8 mouse cellular contexts compared by ENCODE assay signal in genomic region chr17:7169627-7170303, GRCm38 (mm10). TPM values are rescaled to one million over a fixed set of nuclear protein-coding genes. Genes with fewer than 3 reads are reported as not detected.
DNase-seq lines count a peak whose midpoint lies in the region; ATAC-seq lines count a peak whose summit lies in the region.

Gene Rps6ka2 (plus strand): TSS chr17:7170115.

- H3K4me1 ChIP-seq in hindbrain, embryonic 14.5 days (replicated peaks; ENCODE audit: control insufficient read depth, insufficient read depth, low read length), result peaks cover 17% of the 10 kb centered on the region

- peak within 1 kb of the TSS; percentile 80 for H3K4me2 ChIP-seq in hindbrain, embryonic 14.5 days (replicated peaks)

- no peaks in the 10 kb centered on the region for H3K36me3 ChIP-seq in hindbrain, embryonic 14.5 days (replicated peaks; ENCODE audit: control insufficient read depth, insufficient read depth)

- H3K9me3 ChIP-seq in hindbrain, embryonic 14.5 days (ENCODE audit: control insufficient read depth, low read length), result no peaks in the 10 kb centered on the region

- peak within 1 kb of the TSS; percentile 79 for H3K9ac ChIP-seq in hindbrain, embryonic 14.5 days

- peak; percentile 99 for ATAC-seq in hindbrain, embryonic 14.5 days (ENCODE audit: low FRiP score)

- peak within 1 kb of the TSS; percentile 94 for H3K27ac ChIP-seq in hindbrain, embryonic 14.5 days

- peak within 1 kb of the TSS; percentile 80 for H3K4me3 ChIP-seq in hindbrain, embryonic 14.5 days (replicated peaks; ENCODE audit: low read length)

- under 1% methylated on average over 48 of the region's 56 CpGs for WGBS in hindbrain, embryonic 14.5 days

- DNase-seq in R1 (ENCODE audit: low read depth, low spot score), result peak; percentile 99
- DNase-seq in cerebellum, postnatal 25 days, result peak; percentile 96 to 97
- DNase-seq in frontal cortex, postnatal 25 days (ENCODE audit: low spot score in 2 of 2), result peak; percentile 82 to 92
- peak; percentile 94 for DNase-seq in hindbrain, embryonic 14.5 days (ENCODE audit: low spot score)
- peak; percentile 95 to 96 for DNase-seq in layer of hippocampus, postnatal 36 days
- DNase-seq in lung, postnatal 36 days, result peak; percentile 98
- DNase-seq in retina, postnatal 1 day, result peak; percentile 100
- DNase-seq in urinary bladder, adult 18-20 months (ENCODE audit: low spot score in 2 of 2), result peak; percentile 87 to 94

- H3K27me3 ChIP-seq in hindbrain, embryonic 14.5 days (ENCODE audit: control insufficient read depth, insufficient read depth, low read length), result no peaks in the 10 kb centered on the region

RNA-seq across cellular contexts. Expression of gene Rps6ka2, which starts in this region (rescaled TPM):
- 24.4 and 25.7 TPM in 2 replicates for polyA plus RNA-seq in hindbrain, embryonic 14.5 days (2014; fragmentation: Nextera tagmentation; extraction: Ambion mirVana)
- total RNA-seq in layer of hippocampus, postnatal 36 days (2021), result 10 to 100 TPM; 30.5 to 38.3 TPM

Comparison
In these comparisons a context has a peak if more than half of its experiments do, and no peak if none do; other contexts are left out.
1. Peak in every context shown above with its lines: DNase-seq, ATAC-seq, H3K4me3 ChIP-seq and H3K27ac ChIP-seq.